Mouse (Mus musculus): ENCODE measurements around the gene Rab11b.
A peak's percentile ranks its signal among the peaks of the same experiment; 100 is the strongest.
"Not testable (repeated sequence)": the region's sequence is repeated elsewhere in the genome, so short reads cannot be mapped to it uniquely, and the experiment has no call there.

Gene Rab11b

DNA sequence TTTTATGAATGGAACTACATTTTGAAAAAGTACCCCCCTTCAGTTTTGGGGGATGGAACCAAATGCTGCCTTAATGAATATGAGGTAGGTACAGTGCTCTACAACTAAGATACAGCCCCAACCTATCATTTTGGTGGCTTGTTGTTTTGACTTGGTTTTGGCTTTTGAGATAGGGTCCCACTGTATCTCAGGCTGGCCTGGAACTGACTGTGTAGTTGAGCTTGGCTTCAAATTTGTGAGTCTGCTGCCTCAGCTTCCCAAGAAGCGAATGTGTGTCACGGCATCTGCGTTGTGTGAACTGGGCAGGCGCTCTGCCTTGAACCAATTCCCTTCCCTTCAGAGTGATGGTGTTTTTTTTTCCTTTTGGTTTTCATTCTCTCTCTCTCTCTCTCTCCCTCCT, 11.3 kb upstream of the Rab11b start:
- DNase-seq = no peak

DNA sequence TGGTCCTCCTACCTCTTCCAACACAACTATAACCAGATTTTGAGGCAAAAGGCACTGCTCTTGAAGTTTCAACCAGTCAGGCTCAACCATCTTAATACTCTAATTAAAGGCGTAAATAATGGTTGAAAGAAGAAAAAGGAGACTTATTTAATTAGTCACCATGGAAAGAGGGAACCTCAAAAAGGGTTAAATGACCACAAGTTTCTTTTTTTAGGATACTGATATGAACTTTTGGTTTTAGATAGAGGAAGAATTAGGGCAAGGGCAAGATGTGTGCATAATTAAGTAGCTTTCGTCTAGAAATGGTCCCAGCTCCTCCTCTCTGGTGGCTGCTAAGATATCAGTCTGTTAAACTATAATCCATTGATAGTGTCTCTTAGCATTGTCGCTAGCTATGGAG, 6.1 kb upstream of the Rab11b start:
- DNase-seq = no peak

- peak; percentile 96 to 97 for DNase-seq
Measured at GRCm38 (mm10) chr17:33759767-33760254, 519 bp downstream of the Rab11b start.

GRCm38 (mm10) chr17:33757231-33757630, 3.1 kb downstream of the Rab11b start:
- peak in 1 of 2 experiments; percentile 55 for DNase-seq

GRCm38 (mm10) chr17:33756108-33756790, 4.1 kb downstream of the Rab11b start:
- DNase-seq = peak; percentile 40 to 63

DNA sequence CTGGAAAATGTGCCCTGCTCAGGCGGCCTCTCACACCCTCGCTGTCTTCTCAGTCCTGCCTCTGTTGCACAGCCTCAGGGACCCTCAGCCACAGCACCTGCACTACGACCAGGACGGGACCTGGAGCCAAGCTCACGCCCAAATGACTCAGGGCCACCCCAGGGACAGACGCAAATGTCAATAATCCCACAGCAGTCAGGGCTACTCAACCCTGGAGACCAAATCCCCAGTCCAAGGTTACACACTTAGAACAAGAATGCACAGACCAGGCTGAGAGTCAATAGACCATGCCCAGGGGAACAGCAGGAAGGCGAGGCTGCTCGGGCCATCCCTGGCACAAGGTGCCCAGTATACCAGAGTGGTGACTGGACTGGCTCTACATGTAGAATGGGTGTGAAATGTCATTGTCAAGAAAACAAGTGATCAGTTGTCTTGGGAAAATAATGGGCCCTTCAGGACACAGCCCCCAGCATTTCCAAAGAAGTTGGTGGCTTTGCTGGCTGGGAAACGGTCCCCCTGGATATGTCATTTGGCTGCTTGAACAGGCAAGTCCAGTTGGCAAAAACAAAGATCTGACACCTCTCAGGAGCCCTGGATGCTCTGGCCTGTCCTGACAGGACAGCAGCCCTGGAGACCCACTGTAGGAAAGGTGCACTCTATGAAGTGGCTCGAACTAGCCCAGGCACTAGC, 4.8 kb downstream of the Rab11b start:
- no peak for DNase-seq

DNA sequence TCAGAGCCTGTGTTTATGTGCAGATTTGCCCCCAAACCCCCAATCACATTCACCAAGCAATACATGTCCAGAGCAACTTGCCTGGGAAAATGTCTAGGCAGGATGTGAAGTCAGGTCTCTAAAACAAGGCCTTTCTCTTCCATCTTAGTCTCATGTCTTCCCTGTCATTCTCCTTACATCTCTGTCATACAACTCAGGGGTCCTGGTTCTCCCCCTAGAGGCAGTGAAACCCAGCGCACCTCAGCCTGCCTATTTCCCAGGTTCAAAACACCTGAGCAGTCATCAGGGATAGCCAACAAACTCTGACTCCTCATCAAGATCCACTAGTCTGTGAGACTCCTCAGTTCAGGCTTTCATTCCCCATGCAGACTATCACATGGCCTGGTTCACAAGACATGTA, 5.7 kb downstream of the Rab11b start:
- DNase-seq = no peak

- no peak for DNase-seq
Measured at GRCm38 (mm10) chr17:33752297-33752696, 8.0 kb downstream of the Rab11b start.

GRCm38 (mm10) chr17:33751181-33751580, 9.1 kb downstream of the Rab11b start:
- no peak for DNase-seq

- DNase-seq = peak in 1 of 2 experiments; percentile 4
Measured at GRCm38 (mm10) chr17:33749451-33749850, 10.9 kb downstream of the Rab11b start.

GRCm38 (mm10) chr17:33746011-33746410, 14.3 kb downstream of the Rab11b start:
- peak; percentile 51 to 57 for DNase-seq

DNA sequence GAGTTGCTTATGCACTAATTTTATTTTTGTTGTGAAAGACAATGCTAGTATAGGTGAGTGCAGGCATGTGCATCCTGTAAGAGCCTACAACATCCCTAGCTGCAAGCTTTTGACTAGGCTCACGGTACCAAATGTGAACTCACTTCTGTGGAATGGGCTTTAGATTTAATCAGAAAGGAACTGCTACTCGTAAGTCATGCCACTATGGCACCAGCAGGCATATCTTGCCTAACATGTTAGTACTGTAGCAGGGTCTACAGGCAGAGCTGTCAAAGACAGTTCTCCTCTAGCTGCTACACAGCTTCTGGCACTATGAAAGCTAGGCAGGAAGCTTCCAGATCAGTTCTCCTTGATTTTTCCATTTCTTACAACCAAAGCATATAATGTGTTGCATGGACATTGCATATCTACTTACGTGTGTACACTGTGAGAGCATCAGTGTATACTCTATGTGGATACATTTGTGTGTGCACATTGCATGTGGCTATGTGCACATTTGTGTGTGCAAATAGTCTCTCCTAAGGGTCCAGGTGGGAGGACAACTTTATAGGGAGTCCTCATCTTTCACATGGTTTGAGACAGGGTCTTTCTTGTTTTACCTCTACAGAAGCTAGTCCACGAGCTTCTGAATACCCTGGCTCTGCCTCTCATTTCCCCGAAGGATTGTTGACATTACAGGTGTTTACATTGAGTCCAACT, 15.5 kb downstream of the Rab11b start:
- no peak for DNase-seq

GRCm38 (mm10) chr17:33742420-33742819, 17.9 kb downstream of the Rab11b start:
- no peak for DNase-seq

DNA sequence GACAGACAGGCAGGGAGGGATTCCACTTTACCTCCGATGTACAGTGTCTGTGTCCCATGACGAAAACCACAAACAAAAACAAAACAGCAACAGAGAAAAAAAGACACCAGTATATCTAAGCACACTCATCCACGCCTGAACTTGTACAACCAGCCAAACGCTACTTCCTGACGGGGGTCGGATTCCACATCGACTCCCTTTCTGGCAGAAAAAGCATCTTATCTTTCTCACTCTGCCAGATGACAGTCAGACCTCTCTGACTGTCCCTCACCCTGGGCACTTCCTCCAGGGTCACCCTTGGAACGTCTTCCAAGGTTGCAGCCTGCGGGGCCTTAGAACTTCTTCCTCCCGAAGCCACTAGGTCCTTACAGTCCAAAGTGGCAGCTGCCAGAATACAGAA, 26.8 kb downstream of the Rab11b start:
- not testable (repeated sequence) for DNase-seq

GRCm38 (mm10) chr17:33732556-33733083, 27.7 kb downstream of the Rab11b start:
- DNase-seq = not testable (repeated sequence)

DNA sequence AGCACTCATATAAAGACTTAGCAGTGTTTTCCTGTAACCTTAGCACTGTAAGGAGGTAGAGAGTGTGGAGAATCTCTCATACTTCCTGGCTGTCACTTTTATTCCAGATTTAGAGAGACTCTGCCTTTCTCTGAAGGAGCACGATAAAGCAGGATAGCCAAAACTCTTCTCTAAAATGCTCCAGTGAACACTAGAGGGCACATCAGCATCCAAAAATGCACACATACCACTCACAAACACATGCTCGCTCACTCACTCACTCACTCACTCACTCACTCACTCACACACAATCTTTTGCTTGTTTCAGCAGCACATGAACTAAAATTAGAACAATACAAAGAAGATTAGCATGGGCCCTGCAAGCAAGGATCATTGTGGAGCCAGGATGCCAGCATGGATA, 31.1 kb downstream of the Rab11b start:
- no peak for DNase-seq

- no peak for DNase-seq
Measured at GRCm38 (mm10) chr17:33728396-33728795, 31.9 kb downstream of the Rab11b start.

GRCm38 (mm10) chr17:33719736-33720378, 40.5 kb downstream of the Rab11b start:
- no peak for DNase-seq

GRCm38 (mm10) chr17:33718944-33719725, 41.2 kb downstream of the Rab11b start:
- DNase-seq = no peak

DNA sequence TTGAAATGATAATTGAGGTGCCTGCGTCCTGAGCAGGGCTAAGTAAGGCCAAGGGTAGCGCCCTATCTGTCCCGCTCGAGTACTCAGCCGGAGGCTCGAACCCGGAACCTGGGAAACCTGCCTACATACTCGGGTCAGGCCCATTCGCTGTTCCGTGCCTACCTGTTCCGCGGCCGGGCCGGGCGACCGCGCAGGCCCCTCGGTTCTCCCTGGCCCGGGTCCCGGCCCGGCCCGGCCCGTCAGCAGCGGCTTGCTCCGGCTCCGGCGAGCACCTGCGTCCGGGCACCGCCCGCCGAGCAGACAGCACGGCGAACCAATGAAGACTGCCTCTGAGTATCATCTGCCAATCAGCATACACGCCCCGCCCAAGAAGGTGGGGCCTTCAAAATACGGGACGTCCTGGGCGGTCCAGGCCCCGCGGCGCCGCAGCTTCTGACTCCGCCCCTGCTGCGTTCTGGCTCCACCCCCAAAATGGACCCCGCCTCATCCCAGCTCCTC, 41.9 kb downstream of the Rab11b start, which contains the start of gene March2:
March2 (minus strand) TSS at position 287 of the 498 bp plus-strand sequence.
- peak; percentile 98 to 99 for DNase-seq

DNA sequence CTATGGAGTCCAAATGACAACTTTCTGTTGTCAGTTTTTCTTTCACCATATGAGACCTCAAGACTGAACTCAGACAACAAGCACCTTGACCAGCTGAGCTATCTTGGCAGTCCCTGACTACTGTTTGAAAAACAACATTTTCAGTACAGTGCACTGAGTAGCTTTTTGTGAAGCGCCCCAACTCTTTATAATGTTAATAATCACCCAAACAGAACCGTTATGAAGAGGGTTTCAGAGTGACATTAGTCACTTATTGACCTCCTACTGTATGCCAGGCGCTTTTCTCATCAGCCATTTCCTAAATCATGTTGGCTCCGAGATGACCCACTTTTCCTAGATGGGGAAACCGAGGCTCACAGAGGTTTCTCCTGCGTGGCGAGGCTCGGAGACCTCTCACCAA, 42.3 kb downstream of the Rab11b start:
- DNase-seq = no peak

GRCm38 (mm10) chr17:33717246-33717645, 43.1 kb downstream of the Rab11b start:
- DNase-seq = no peak
